Mouse (Mus musculus) naive thymus-derived CD4-positive, alpha-beta T cell, adult 2 months (primary cell): Measurements from ENCODE around the gene Rnf123.
A peak's percentile ranks its signal among the peaks of the same experiment; 100 is the strongest.

Source experiments
- DNase-seq: peaks from one replicate; pipeline ENCODE4 v3.0.0-alpha.2; 2011; ENCODE audit warnings: low read depth

Rnf123 gene

GRCm38 (mm10) chr9:108082988-108083431 lies at the start of gene Rnf123:
Gene Rnf123, minus strand, starts transcription at chr9:108083346.
- peak; percentile 73 for DNase-seq

DNA sequence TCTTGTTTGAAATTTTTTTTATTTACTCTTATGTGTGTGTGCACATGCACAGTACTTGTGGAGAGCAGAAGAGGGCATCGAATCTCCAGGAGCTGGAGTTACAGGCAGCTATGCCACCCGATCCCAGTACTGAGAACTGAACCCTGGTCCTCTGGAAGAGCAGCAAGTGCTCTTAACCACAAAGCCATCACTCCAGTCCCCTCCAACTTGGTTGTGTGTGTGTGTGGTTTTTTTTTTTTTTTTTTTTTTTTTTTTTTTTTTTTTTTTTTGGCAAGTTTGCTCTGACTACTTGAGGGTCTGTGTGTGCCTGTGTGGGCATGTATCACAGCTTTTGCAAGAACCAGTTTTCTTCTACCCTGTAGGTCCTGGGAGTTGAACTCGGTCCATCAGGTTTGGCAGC lies 49.2 kb upstream of the Rnf123 start:
- DNase-seq: no peak

- DNase-seq: no peak
Measured at GRCm38 (mm10) chr9:108131502-108131901, 48.4 kb upstream of the Rnf123 start.

- no peak for DNase-seq
Measured at GRCm38 (mm10) chr9:108129042-108129948, 46.1 kb upstream of the Rnf123 start.

DNA sequence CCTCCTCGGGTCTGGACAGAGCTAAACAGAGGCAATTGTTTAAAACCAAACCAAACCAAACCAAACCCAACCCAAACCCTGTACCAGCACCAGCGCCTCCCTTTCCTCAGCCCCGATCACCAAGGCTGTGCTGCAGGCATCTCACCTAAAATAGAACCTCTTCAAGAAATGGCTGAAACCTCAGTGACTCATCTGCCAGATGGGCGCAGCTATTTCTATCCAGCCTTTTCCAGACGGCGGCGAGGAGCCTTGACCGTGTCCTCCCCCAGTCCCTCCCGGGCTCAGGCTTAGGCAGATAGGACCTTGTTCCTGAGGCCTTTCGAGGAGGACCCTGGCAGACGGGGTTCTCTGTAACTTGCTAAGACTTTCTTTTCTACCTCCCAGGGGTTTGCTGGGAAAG lies 45.1 kb upstream of the Rnf123 start:
- DNase-seq: no peak

DNA sequence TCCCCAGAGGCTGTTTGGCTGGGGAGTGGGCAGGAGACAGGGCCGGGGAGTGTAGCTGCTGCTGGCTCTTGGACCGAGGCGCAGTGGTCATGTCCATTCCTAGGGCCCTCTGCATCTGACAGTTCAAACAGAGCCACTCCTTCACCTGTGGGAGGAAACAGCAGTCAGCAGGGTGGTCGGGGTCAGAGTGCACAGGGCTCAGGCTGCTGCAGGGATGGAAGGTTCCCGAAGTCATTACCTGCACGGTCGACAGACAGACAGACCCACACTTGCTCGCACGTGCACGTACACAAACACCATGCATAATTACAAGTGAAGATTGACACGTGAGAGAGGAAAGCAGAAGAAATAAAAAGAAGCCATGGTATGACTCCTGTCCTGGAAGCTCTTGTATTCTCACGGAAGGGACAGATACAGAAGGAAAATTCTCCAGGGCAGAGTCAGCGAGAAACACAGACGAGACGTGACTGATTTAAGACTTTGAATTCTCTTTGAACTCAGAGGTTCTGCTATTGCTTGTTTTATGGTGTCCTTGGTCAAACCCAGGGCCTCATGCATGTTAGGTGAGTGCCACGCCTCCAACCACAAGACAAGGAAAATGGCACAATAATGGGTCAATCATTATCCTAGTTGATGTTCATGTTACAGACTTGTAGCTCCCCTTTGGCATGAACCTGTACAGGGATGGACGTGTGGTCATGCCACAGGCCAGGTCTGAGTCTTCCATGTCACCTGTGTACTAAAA lies 43.5 kb upstream of the Rnf123 start:
- DNase-seq: no peak

GRCm38 (mm10) chr9:108125731-108126130 lies 42.6 kb upstream of the Rnf123 start:
- DNase-seq: no peak

- no peak for DNase-seq
Measured at GRCm38 (mm10) chr9:108123916-108124315, 40.8 kb upstream of the Rnf123 start.

GRCm38 (mm10) chr9:108121170-108121969 lies 38.2 kb upstream of the Rnf123 start:
- no peak for DNase-seq

GRCm38 (mm10) chr9:108120671-108121070 lies 37.5 kb upstream of the Rnf123 start:
- DNase-seq: no peak

DNA sequence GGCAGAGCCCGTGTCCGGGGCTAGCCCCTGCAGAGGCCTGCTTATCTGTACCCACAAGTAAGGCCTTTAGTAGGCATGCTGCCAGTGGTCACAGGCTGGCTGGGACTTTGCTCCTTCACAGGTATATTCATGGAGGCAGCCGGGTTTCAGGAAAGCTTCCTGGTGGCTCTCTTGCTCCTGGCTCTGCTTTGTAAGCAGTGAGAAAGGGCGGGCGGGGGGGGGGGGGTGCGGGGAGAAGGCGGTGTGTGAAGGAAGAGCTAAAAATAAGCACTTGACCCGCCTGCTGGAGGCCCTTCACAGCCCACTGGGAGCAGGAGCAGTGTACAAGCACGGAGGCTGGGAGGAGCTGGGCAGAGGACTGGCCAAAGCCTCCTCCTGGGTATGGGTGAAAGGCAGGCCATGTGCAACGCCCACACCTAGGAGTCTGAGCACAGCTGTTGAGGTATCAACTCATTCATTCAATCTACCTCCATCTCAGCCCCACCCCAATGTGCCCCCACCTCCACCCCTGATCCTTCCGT lies 36.8 kb upstream of the Rnf123 start:
- DNase-seq: no peak

DNA sequence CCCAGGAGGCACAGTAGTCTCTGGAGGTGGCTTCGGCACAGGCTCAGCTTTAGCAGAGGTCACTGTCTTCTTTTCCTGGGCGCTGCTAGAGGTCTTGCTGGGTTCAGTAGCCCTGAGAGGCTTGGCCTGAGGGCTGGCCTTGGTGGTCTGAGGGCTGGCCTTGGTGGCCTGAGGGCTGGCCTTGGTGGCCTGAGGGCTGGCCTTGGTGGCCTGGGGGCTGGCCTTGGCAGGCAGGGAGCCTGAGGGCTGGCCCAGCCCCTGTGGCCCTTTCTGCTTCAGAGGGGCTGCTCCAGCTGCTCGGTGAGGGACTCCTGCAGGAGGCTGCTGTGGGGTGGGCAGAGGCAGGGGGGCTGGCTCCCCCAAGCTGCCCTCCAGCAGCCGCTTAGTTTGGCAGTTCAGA lies 34.0 kb upstream of the Rnf123 start:
- no peak for DNase-seq

DNA sequence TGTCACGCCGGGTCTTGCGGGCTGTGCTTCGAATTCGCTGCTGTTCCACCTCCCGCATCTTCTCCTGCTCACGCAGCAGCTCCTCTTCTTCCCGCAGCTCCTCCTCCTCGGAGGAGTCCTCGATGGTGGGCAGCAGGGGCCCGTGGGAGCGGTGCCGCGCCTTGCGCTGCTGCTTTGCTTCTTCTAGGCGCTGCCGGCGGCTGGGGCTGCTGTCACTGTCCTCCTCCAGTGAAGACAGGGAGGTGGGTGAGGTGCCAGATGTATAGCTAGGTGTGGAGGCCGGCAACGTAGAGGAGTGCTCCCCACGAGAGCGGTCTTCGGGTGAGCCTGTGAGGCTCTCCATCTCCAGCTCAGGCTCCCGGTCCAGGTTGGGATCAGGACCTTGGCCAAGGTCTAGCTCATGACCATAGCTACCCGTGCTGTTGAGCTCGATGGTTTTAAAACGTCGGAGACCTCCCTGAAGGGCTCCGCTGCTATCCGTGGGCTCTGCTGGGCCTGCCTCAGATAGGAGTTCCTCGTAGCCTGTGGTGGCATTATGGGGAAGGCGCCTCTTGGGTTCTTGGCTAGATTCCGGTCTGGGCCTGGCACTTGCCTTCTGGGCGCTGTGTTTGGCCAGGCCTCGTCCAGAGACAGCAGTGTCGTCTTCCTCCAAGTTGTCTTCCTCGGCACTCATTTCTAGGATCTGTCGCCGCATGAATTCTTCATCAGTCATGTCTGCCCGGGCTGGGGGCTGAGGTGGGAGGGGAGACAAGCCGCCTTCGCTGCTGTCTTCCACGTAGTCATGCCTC lies 32.3 kb upstream of the Rnf123 start:
- DNase-seq: no peak

DNA sequence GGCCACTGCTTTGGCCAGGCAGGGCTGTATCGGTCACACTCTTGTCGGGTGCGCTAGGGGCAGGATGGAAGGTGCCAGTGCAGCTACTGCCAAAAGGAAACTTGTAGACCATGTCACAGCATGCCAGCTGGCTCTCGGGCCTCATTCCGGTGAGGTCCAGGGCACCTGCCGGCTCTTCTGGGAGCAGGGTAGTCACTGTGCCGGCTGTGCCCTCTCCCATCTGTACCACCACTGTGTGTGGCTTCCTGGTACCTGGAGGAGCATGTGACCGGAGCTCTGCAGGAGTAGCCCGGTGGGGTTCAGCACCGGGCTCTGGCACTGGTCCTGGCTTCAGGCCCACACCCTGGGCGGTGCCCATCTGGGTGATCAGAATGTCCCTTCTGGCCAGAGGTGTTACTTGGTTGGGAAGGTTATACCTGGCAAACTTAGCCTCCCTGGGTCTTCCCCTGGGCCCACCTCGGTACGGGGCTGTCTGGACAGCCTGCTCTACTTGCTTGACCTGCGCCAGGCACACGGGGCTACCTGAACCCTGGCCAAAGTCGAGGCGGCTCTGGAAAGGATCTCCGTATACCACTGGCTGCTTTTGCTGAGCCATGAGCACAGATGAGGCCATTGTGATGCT lies 29.7 kb upstream of the Rnf123 start:
- DNase-seq: no peak

DNA sequence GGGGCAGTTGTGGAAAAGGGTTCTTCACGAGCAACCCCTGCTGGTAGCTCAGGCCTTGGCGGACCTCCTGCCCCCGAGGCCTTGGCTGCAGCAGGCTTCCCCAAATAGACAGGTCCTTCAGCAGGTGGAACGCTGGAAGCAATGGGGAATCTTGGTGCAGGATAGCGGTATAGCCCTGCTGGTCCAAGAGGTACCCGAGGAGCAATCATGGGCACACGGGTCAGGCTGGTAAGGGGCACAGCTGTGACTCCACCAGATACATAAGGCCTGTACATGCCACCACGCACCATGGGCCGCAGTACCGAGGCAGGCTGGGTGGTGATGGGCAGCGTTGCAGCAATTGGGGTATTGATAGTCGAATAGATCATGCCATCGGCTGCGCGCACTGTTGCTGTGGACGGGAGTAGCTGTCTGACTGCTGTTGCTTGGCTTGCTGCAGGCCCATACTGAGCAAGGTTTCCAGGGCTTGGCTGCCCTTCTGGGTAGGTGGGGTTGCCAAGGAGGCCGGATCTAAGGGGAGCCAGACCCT lies 28.5 kb upstream of the Rnf123 start:
- DNase-seq: peak; percentile 35

DNA sequence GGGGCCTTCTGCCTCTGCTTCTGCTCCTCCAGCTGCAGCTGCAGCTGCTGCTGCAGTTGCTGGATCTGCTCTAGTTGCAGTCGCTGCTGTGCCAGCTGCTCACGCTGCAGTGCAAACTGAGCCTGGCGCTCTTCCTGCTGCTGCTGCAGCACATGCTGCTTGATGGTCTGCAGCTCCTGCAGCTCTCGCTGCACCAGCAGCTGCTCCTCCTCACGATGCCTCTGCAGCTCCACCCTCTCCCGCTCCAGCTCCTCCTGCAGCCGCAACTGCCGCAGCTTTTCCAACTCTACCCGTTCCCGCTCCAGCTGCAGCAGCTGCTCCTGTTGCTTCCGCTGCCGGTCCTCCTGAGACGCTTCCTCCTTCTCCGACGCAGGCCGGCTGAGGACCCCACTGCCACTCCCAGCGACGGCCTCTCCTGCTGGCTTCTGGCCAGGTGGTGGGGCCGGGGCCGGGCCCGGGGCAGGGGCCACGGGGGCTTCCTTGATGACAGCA lies 28.0 kb upstream of the Rnf123 start:
- DNase-seq: peak; percentile 46

GRCm38 (mm10) chr9:108110160-108110559 lies 27.0 kb upstream of the Rnf123 start:
- DNase-seq: no peak

DNA sequence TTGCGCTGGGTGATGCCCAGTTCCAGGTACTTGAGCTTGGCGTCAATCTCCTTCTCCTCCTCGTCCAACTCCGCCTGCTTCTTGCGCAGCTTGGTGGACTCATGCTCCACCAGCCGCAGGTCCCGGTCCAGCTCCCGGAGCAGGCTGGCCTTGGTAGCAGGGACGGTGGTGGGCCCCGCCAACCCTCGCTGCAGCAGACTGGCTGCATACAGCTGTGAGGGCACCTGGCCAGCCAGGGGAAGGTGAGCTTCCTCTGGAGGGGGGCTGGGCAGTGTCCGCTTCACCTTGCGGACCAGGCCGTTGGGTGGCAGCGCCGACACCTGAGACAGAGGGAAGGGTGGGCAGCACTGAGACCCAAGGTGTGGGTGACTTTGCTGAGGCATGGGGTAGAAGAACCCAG lies 24.7 kb upstream of the Rnf123 start:
- no peak for DNase-seq

DNA sequence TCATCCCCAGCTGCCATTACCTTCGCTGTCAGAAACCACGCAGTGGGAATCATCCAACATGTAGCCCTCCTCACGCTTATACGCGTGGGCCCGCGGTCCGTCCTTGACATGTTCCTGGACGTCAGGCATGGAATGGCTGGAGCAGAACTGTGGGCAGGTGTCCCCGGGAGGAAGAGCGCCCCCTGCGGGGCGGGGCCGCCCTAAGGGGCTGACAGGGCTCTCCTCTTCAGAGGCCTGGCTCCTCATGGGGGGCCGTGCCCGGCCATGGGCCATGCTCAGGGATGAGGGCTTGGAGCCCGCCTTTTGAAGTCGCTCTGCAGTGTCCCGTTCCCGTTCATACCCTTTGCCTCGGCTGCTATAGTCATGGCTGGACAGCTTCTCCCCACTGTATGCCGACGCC lies 22.9 kb upstream of the Rnf123 start:
- DNase-seq: no peak

DNA sequence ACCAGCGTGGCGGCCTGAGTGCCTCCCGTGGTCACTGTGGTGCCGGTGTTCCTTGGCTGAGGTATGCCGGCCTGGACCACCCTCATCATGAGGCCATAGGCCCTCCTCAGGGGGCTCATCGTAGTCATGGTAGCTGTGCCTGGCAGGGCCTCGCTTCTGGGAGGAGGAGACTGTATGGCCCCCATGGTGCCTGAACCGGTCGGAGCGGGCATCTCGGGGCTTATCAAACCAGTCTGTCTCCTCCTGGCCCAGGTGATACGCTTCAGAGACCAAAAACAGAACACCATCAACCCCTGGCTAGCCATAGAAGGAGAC lies 22.4 kb upstream of the Rnf123 start:
- no peak for DNase-seq
